Mouse (Mus musculus): Measurements from ENCODE around the gene Piwil4. TPM values are rescaled to one million over a fixed set of nuclear protein-coding genes. Genes with fewer than 3 reads are reported as not detected.

The Piwil4 gene
- polyA plus RNA-seq, 2 experiments, result 0.08 TPM; not detected in 1

- Histone ChIP-seq H3K4me2 (ENCODE audit: low read depth) (no peak overlapping the region), H3K4me3 (ENCODE audit: insufficient read depth in 1 of 2, low read depth in 2 of 2, low read length in 2 of 2) (no peak overlapping the region), H3K9me3 (ENCODE audit: control insufficient read depth, low read length) (no peaks in the 10 kb centered on the region), H3K27me3 (ENCODE audit: control insufficient read depth, insufficient read depth, low read length) (peaks cover 5% of the 10 kb centered on the region; the same call in 1 of the 2 replicates), H3K27ac (no peak overlapping the region), H3K36me3 (replicated peaks; ENCODE audit: control insufficient read depth, insufficient read depth, low read depth) (no peaks in the 10 kb centered on the region), H3K4me1 (replicated peaks; ENCODE audit: control insufficient read depth in 2 of 2, insufficient read depth in 2 of 2, low read length in 1 of 2) (no peaks in the 10 kb centered on the region), H3K9ac (replicated peaks) (no peak overlapping the region)
- DNase-seq (ENCODE audit: low read depth in 3 of 3, low spot score in 3 of 3) (no peak), ATAC-seq (ENCODE audit: insufficient read depth) (no peak)
- TF ChIP-seq EP300 (IDR thresholded peaks at IDR 0.05; ENCODE audit: low read depth) (no peak), CTCF (IDR thresholded peaks at IDR 0.05; ENCODE audit: low read depth) (no peak; the same call in 1 of the 2 replicates)
- WGBS (ENCODE audit: insufficient replicate concordance), result 27% methylated on average over 2 of the region's 2 CpGs
These were observed 33.3 kb upstream of the Piwil4 start for GRCm38 (mm10) chr9:14773813-14774212.

GRCm38 (mm10) chr9:14772074-14772473 is 31.5 kb upstream of the Piwil4 start:
- H3K4me1 ChIP-seq (replicated peaks; ENCODE audit: control insufficient read depth in 2 of 2, insufficient read depth in 2 of 2, low read length in 1 of 2), result no peaks in the 10 kb centered on the region
- H3K9me3 ChIP-seq (ENCODE audit: control insufficient read depth, low read length), result no peaks in the 10 kb centered on the region
- peaks cover 5% of the 10 kb centered on the region; the same call in 1 of the 2 replicates for H3K27me3 ChIP-seq (ENCODE audit: control insufficient read depth, insufficient read depth, low read length)
- 60% methylated on average over 2 of the region's 2 CpGs for WGBS (ENCODE audit: insufficient replicate concordance)
- H3K4me2 ChIP-seq (ENCODE audit: low read depth), result no peak overlapping the region
- no peak for DNase-seq (ENCODE audit: low read depth in 3 of 3, low spot score in 3 of 3)
- TF ChIP-seq CTCF (IDR thresholded peaks at IDR 0.05; ENCODE audit: low read depth) (no peak), EP300 (IDR thresholded peaks at IDR 0.05; ENCODE audit: low read depth) (no peak)
- no peak overlapping the region for H3K9ac ChIP-seq (replicated peaks)
- no peak overlapping the region for H3K4me3 ChIP-seq (ENCODE audit: insufficient read depth in 1 of 2, low read depth in 2 of 2, low read length in 2 of 2)
- H3K36me3 ChIP-seq (replicated peaks; ENCODE audit: control insufficient read depth, insufficient read depth, low read depth), result no peaks in the 10 kb centered on the region
- ATAC-seq (ENCODE audit: insufficient read depth), result no peak
- no peak overlapping the region for H3K27ac ChIP-seq

GRCm38 (mm10) chr9:14770803-14771471 is 30.4 kb upstream of the Piwil4 start, which contains the start of gene 1700012B09Rik:
Gene 1700012B09Rik (minus strand): TSS chr9:14771030.
- H3K27ac ChIP-seq, result no peak within 1 kb of the TSS
- H3K27me3 ChIP-seq (ENCODE audit: control insufficient read depth, insufficient read depth, low read length), result peaks cover 5% of the 10 kb centered on the region; the same call in 1 of the 2 replicates
- no peaks in the 10 kb centered on the region for H3K4me1 ChIP-seq (replicated peaks; ENCODE audit: control insufficient read depth in 2 of 2, insufficient read depth in 2 of 2, low read length in 1 of 2)
- H3K4me3 ChIP-seq (ENCODE audit: insufficient read depth in 1 of 2, low read depth in 2 of 2, low read length in 2 of 2), result no peak within 1 kb of the TSS
- 29% methylated on average over 23 of the region's 23 CpGs for WGBS (ENCODE audit: insufficient replicate concordance)
- no peak for ATAC-seq (ENCODE audit: insufficient read depth)
- no peaks in the 10 kb centered on the region for H3K36me3 ChIP-seq (replicated peaks; ENCODE audit: control insufficient read depth, insufficient read depth, low read depth)
- no peak for TF ChIP-seq CTCF (IDR thresholded peaks at IDR 0.05; ENCODE audit: low read depth)
- TF ChIP-seq EP300 (IDR thresholded peaks at IDR 0.05; ENCODE audit: low read depth), result no peak
- H3K4me2 ChIP-seq (ENCODE audit: low read depth), result no peak within 1 kb of the TSS
- no peaks in the 10 kb centered on the region for H3K9me3 ChIP-seq (ENCODE audit: control insufficient read depth, low read length)
- no peak for DNase-seq (ENCODE audit: low read depth in 3 of 3, low spot score in 3 of 3)
- no peak within 1 kb of the TSS for H3K9ac ChIP-seq (replicated peaks)

- H3K4me2 ChIP-seq (ENCODE audit: low read depth), result no peak overlapping the region
- no peak for DNase-seq (ENCODE audit: low read depth in 3 of 3, low spot score in 3 of 3)
- peaks cover 5% of the 10 kb centered on the region; the same call in 1 of the 2 replicates for H3K27me3 ChIP-seq (ENCODE audit: control insufficient read depth, insufficient read depth, low read length)
- H3K36me3 ChIP-seq (replicated peaks; ENCODE audit: control insufficient read depth, insufficient read depth, low read depth), result no peaks in the 10 kb centered on the region
- no peaks in the 10 kb centered on the region for H3K4me1 ChIP-seq (replicated peaks; ENCODE audit: control insufficient read depth in 2 of 2, insufficient read depth in 2 of 2, low read length in 1 of 2)
- H3K9ac ChIP-seq (replicated peaks), result no peak overlapping the region
- no peak overlapping the region for H3K4me3 ChIP-seq (ENCODE audit: insufficient read depth in 1 of 2, low read depth in 2 of 2, low read length in 2 of 2)
- no peak for TF ChIP-seq CTCF (IDR thresholded peaks at IDR 0.05; ENCODE audit: low read depth)
- TF ChIP-seq EP300 (IDR thresholded peaks at IDR 0.05; ENCODE audit: low read depth), result no peak
- no peak overlapping the region for H3K27ac ChIP-seq
- ATAC-seq (ENCODE audit: insufficient read depth), result no peak
- no peaks in the 10 kb centered on the region for H3K9me3 ChIP-seq (ENCODE audit: control insufficient read depth, low read length)
- 53% methylated on average over 5 of the region's 6 CpGs for WGBS (ENCODE audit: insufficient replicate concordance)
These were observed 29.3 kb upstream of the Piwil4 start for GRCm38 (mm10) chr9:14769811-14770210.

GRCm38 (mm10) chr9:14764765-14765164 is 24.2 kb upstream of the Piwil4 start:
- Histone ChIP-seq H3K9me3 (ENCODE audit: control insufficient read depth, low read length) (no peaks in the 10 kb centered on the region), H3K27ac (no peak overlapping the region), H3K36me3 (replicated peaks; ENCODE audit: control insufficient read depth, insufficient read depth, low read depth) (no peaks in the 10 kb centered on the region), H3K4me3 (ENCODE audit: insufficient read depth in 1 of 2, low read depth in 2 of 2, low read length in 2 of 2) (no peak overlapping the region), H3K4me1 (replicated peaks; ENCODE audit: control insufficient read depth in 2 of 2, insufficient read depth in 2 of 2, low read length in 1 of 2) (no peaks in the 10 kb centered on the region), H3K27me3 (ENCODE audit: control insufficient read depth, insufficient read depth, low read length) (no peaks in the 10 kb centered on the region; the same call in 1 of the 2 replicates), H3K9ac (replicated peaks) (no peak overlapping the region), H3K4me2 (ENCODE audit: low read depth) (no peak overlapping the region)
- DNase-seq (ENCODE audit: low read depth in 3 of 3, low spot score in 3 of 3) (no peak), ATAC-seq (ENCODE audit: insufficient read depth) (no peak)
- TF ChIP-seq EP300 (IDR thresholded peaks at IDR 0.05; ENCODE audit: low read depth), result no peak
- peak; percentile 66 for TF ChIP-seq CTCF (IDR thresholded peaks at IDR 0.05; ENCODE audit: low read depth)
- WGBS (ENCODE audit: insufficient replicate concordance), result 13% methylated on average over 7 of the region's 7 CpGs
